Mouse (Mus musculus) bone marrow macrophage, adult 2 months (primary cell): Measurements from ENCODE around the gene Fancd2.

ENCODE experiments used
- CTCF ChIP-seq: IDR thresholded peaks from 2 replicates; pipeline ENCODE4 v1.5.1; 2012; ENCODE audit warnings: low read depth, mild to moderate bottlenecking, low read length, moderate library complexity
- POLR2A ChIP-seq: IDR thresholded peaks from 2 replicates; pipeline ENCODE4 v1.6.1; 2012; ENCODE audit warnings: mild to moderate bottlenecking, low read depth, low read length, borderline replicate concordance

DNA sequence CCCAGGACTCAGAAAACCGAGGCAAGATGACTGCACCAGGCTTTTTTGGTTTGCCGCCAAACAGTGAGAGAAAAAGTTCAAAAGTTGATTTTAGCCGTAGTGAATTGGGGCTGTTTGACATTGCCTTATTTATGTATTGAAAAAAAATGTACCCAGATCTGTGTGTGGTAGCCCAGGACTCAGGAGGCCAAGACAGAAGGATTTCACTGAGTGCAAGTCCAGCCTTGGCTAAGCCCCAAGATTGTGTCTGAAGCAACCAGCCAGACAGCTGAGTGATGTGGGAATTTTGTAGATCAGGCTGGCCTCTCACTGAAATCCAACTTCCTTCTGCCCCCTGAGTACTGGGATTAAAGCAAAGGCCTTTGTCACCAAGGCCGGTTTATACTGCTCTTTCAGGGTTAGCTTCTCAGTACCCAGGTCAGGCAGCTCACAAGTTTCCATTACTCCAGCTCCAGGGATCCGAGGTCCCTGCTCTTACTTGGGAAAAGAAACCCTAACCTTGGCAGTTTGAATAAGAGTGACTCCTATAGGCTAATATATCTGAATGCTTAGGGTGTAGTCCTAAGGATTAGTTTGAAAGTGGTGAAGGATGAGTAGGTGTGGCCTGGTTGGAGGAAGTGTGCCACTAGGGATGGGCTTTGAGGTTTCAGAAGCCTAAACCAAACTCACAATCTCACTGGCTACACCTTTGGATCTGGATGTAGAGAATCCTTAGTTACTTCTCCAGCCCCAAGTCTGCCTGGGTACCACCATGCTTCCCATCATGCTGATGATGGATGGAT lies 93.7 kb downstream of the Fancd2 start:
- TF ChIP-seq CTCF (no peak), POLR2A (no peak)
